Mouse (Mus musculus): ENCODE measurements at regions not wholly inside any gene's neighbourhood (a gene's known extent, or its start where the extent isn't known, plus 50 kb on each side); places are given as distances from the start of the nearest gene placed in this dataset.
A peak's percentile ranks its signal among the peaks of the same experiment; 100 is the strongest.

GRCm38 (mm10) chr4:153542631-153543031 lies 60.0 kb upstream of the Ajap1 start:
- Histone ChIP-seq H3K9ac (ENCODE audit: insufficient read depth, low read depth, low read length, poor library complexity, severe bottlenecking) (no peak overlapping the region), H3K9me3 (ENCODE audit: control insufficient read depth, insufficient read depth, low read depth, low read length) (no peaks in the 10 kb centered on the region), H3K4me3 (ENCODE audit: insufficient read depth in 1 of 2, low read depth in 1 of 2, low read length in 2 of 2, poor library complexity in 1 of 2, severe bottlenecking in 1 of 2) (no peak overlapping the region), H3K36me3 (ENCODE audit: control insufficient read depth, insufficient read depth, low read length, poor library complexity, severe bottlenecking) (no peaks in the 10 kb centered on the region), H3K4me1 (ENCODE audit: control insufficient read depth in 2 of 2, insufficient read depth in 2 of 2, low read length in 2 of 2, poor library complexity in 1 of 2) (peaks cover 0 to 11% of the 10 kb centered on the region in 2 experiments; a peak in 3 of 4 replicates), H3K27ac (ENCODE audit: insufficient read depth, low read depth, low read length, poor library complexity, severe bottlenecking) (no peak overlapping the region)
- in situ Hi-C loops (cut with MboI; ENCODE audit: low sequenced_read_pairs in 2 of 2, unreplicated experiment in 2 of 2) = no loop called here
- TF ChIP-seq HCFC1 (IDR thresholded peaks at IDR 0.05; ENCODE audit: borderline replicate concordance, insufficient read depth, low read length) (no peak), ZC3H11A (IDR thresholded peaks at IDR 0.05; ENCODE audit: borderline replicate concordance, low read depth, low read length) (no peak), MAFK (IDR thresholded peaks at IDR 0.05; ENCODE audit: insufficient read depth, low read depth, low read length) (no peak), CHD2 (IDR thresholded peaks at IDR 0.05; ENCODE audit: low read depth, low read length) (no peak), ZNF384 (IDR thresholded peaks at IDR 0.05; ENCODE audit: low read depth, low read length) (no peak)
- no peak for DNase-seq (ENCODE audit: low read depth, low spot score)

DNA sequence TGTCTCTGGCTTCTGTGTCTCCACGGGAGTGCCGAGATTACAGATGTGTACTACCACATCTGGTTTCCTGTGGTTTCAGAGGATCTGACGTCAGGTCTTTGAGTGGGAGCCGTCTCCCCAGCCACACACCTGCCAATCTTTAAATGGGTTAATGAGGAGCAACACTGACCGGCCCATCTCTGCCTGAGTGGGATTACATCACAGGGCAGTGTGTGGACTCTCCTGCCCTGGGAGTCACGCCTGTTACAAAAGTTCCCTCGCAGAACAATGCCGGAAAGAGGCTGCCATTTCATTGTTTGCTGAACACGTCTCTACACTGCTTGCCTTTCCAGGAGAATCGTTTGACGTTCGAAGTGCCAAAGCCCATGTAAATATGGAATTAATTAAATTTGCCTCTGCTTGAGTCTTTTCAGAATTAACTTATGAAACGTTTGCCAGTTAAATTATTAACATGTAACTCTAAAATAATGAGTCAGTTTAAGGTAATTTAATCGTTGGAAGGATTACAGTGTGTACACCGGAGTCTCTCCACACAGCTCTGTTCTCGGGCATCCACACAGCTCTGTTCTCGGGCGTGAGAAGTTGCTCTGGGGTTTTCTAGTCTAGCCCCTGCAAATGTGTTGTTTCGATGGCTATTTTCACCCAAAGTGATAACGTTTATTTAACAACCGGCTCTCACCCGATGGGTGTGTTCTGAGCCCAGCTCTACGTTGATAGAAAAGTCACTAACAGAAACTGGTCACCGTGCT lies 61.5 kb upstream of the Ajap1 start:
- no peak overlapping the region for H3K9ac ChIP-seq (ENCODE audit: insufficient read depth, low read depth, low read length, poor library complexity, severe bottlenecking)
- no peak overlapping the region for H3K27ac ChIP-seq (ENCODE audit: insufficient read depth, low read depth, low read length, poor library complexity, severe bottlenecking)
- peaks cover 3 to 18% of the 10 kb centered on the region in 2 experiments; a peak in 3 of 4 replicates for H3K4me1 ChIP-seq (ENCODE audit: control insufficient read depth in 2 of 2, insufficient read depth in 2 of 2, low read length in 2 of 2, poor library complexity in 1 of 2)
- in situ Hi-C loops (cut with MboI; ENCODE audit: low sequenced_read_pairs in 2 of 2, unreplicated experiment in 2 of 2) = no loop called here
- no peaks in the 10 kb centered on the region for H3K9me3 ChIP-seq (ENCODE audit: control insufficient read depth, insufficient read depth, low read depth, low read length)
- H3K4me3 ChIP-seq (ENCODE audit: insufficient read depth in 1 of 2, low read depth in 1 of 2, low read length in 2 of 2, poor library complexity in 1 of 2, severe bottlenecking in 1 of 2) = no peak overlapping the region
- no peaks in the 10 kb centered on the region for H3K36me3 ChIP-seq (ENCODE audit: control insufficient read depth, insufficient read depth, low read length, poor library complexity, severe bottlenecking)
- no peak for DNase-seq (ENCODE audit: low read depth, low spot score)
- TF ChIP-seq HCFC1 (IDR thresholded peaks at IDR 0.05; ENCODE audit: borderline replicate concordance, insufficient read depth, low read length) (no peak), MAFK (IDR thresholded peaks at IDR 0.05; ENCODE audit: insufficient read depth, low read depth, low read length) (no peak), CHD2 (IDR thresholded peaks at IDR 0.05; ENCODE audit: low read depth, low read length) (no peak), ZC3H11A (IDR thresholded peaks at IDR 0.05; ENCODE audit: borderline replicate concordance, low read depth, low read length) (no peak), ZNF384 (IDR thresholded peaks at IDR 0.05; ENCODE audit: low read depth, low read length) (no peak)

GRCm38 (mm10) chr4:153546709-153547108 lies 64.1 kb upstream of the Ajap1 start:
- Histone ChIP-seq H3K4me1 (ENCODE audit: control insufficient read depth in 2 of 2, insufficient read depth in 2 of 2, low read length in 2 of 2, poor library complexity in 1 of 2) (peaks cover 3 to 18% of the 10 kb centered on the region in 2 experiments; a peak in 3 of 4 replicates), H3K9me3 (ENCODE audit: control insufficient read depth, insufficient read depth, low read depth, low read length) (no peaks in the 10 kb centered on the region), H3K27ac (ENCODE audit: insufficient read depth, low read depth, low read length, poor library complexity, severe bottlenecking) (no peak overlapping the region), H3K9ac (ENCODE audit: insufficient read depth, low read depth, low read length, poor library complexity, severe bottlenecking) (no peak overlapping the region), H3K4me3 (ENCODE audit: insufficient read depth in 1 of 2, low read depth in 1 of 2, low read length in 2 of 2, poor library complexity in 1 of 2, severe bottlenecking in 1 of 2) (no peak overlapping the region), H3K36me3 (ENCODE audit: control insufficient read depth, insufficient read depth, low read length, poor library complexity, severe bottlenecking) (no peaks in the 10 kb centered on the region)
- in situ Hi-C loops (cut with MboI; ENCODE audit: low sequenced_read_pairs in 2 of 2, unreplicated experiment in 2 of 2) = no loop called here
- no peak for DNase-seq (ENCODE audit: low read depth, low spot score)
- TF ChIP-seq HCFC1 (IDR thresholded peaks at IDR 0.05; ENCODE audit: borderline replicate concordance, insufficient read depth, low read length) = no peak
- TF ChIP-seq CHD2 (IDR thresholded peaks at IDR 0.05; ENCODE audit: low read depth, low read length) = no peak
- TF ChIP-seq ZC3H11A (IDR thresholded peaks at IDR 0.05; ENCODE audit: borderline replicate concordance, low read depth, low read length) = no peak
- no peak for TF ChIP-seq ZNF384 (IDR thresholded peaks at IDR 0.05; ENCODE audit: low read depth, low read length)
- no peak for TF ChIP-seq MAFK (IDR thresholded peaks at IDR 0.05; ENCODE audit: insufficient read depth, low read depth, low read length)

GRCm38 (mm10) chr4:153547111-153547510 lies 64.5 kb upstream of the Ajap1 start:
- H3K4me3 ChIP-seq (ENCODE audit: insufficient read depth in 1 of 2, low read depth in 1 of 2, low read length in 2 of 2, poor library complexity in 1 of 2, severe bottlenecking in 1 of 2) = no peak overlapping the region
- H3K9me3 ChIP-seq (ENCODE audit: control insufficient read depth, insufficient read depth, low read depth, low read length) = no peaks in the 10 kb centered on the region
- in situ Hi-C loops (cut with MboI; ENCODE audit: low sequenced_read_pairs in 2 of 2, unreplicated experiment in 2 of 2) = no loop called here
- no peak overlapping the region for H3K27ac ChIP-seq (ENCODE audit: insufficient read depth, low read depth, low read length, poor library complexity, severe bottlenecking)
- H3K36me3 ChIP-seq (ENCODE audit: control insufficient read depth, insufficient read depth, low read length, poor library complexity, severe bottlenecking) = no peaks in the 10 kb centered on the region
- peak overlapping the region; percentile 36; the same call in 1 of the 2 replicates for H3K9ac ChIP-seq (ENCODE audit: insufficient read depth, low read depth, low read length, poor library complexity, severe bottlenecking)
- peaks cover 3 to 19% of the 10 kb centered on the region in 2 experiments; a peak in 3 of 4 replicates for H3K4me1 ChIP-seq (ENCODE audit: control insufficient read depth in 2 of 2, insufficient read depth in 2 of 2, low read length in 2 of 2, poor library complexity in 1 of 2)
- TF ChIP-seq ZNF384 (IDR thresholded peaks at IDR 0.05; ENCODE audit: low read depth, low read length) = no peak
- no peak for TF ChIP-seq ZC3H11A (IDR thresholded peaks at IDR 0.05; ENCODE audit: borderline replicate concordance, low read depth, low read length)
- TF ChIP-seq HCFC1 (IDR thresholded peaks at IDR 0.05; ENCODE audit: borderline replicate concordance, insufficient read depth, low read length) = no peak
- TF ChIP-seq CHD2 (IDR thresholded peaks at IDR 0.05; ENCODE audit: low read depth, low read length) = no peak
- no peak for TF ChIP-seq MAFK (IDR thresholded peaks at IDR 0.05; ENCODE audit: insufficient read depth, low read depth, low read length)
- DNase-seq (ENCODE audit: low read depth, low spot score) = peak; percentile 47
